Mouse (Mus musculus) activated CD4-positive, CD25-positive, alpha-beta regulatory T cell, adult 4 months (primary cell): Measurements from ENCODE around the gene 1700011L22Rik. TPM values are rescaled to one million over a fixed set of nuclear protein-coding genes. Genes with fewer than 3 reads are reported as not detected.
A peak's percentile ranks its signal among the peaks of the same experiment; 100 is the strongest.

Experiments
- ATAC-seq: one replicate; pipeline ENCODE4 v1.8.0; 2017
- polyA plus RNA-seq, 2 experiments: library from polyadenylated mRNA; unstranded; fragments of 100-300 nt; shearing (Covaris generic); gene quantifications; one replicate each; pipeline ENCODE4 v1.2.1; 2017

Gene 1700011L22Rik
- polyA plus RNA-seq, 2 experiments from 2014 or later = not detected

GRCm38 (mm10) chr8:79164336-79164735 is 84.0 kb downstream of the 1700011L22Rik start:
- no peak for ATAC-seq

DNA sequence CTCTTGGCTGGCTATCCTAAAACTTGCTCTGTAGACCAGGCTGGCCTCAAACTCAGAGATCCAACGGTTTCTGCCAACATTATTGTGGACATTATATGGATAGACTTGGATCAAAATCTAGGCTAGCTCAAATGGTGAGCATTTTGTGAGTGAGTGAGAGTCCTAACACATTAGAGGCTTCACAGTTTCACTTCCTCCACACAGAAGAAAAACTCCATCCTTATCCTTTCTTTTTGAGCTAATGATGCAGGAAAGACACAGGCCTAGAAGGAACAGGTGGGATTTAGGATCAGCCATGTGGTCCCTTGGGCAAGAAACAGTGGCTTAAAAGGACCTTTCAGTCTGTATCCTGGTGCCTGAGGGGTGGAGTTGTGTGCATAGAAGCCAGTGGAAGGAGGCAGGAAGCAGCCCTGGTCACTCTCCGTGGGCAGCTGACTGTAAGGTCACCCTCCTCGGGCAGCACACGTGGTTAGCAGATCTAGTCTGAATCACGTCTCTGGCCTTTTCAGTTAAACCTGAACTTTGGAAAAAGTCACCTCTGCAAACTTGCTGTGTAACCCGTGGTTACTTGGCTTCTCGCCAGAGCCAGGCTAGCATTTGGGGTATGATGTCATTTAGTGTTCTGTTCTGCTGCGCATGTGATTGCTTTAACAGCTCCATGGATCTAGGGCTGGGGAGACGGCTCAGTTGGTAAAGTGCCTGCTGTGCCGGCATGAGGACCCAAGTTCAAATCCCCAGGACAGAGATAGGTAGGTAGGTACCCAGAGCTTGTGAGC is 85.6 kb downstream of the 1700011L22Rik start:
- ATAC-seq = no peak

- peak; percentile 98 for ATAC-seq
Measured at GRCm38 (mm10) chr8:79161172-79161778, 87.1 kb downstream of the 1700011L22Rik start.

Other genes with a start within 250 kb of the 1700011L22Rik start
- 1 to 10 TPM; 4.0 to 5.0 TPM for gene Zfp827, start 220.1 kb downstream of the 1700011L22Rik start, polyA plus RNA-seq
- 1 to 10 TPM; 5.7 to 7.1 TPM for gene Mmaa, start 46.4 kb upstream of the 1700011L22Rik start, polyA plus RNA-seq
- 1 to 10 TPM; 4.7 to 5.4 TPM for gene Smad1, start 150.9 kb upstream of the 1700011L22Rik start, polyA plus RNA-seq